Mouse (Mus musculus) CD4-positive, CD25-positive, alpha-beta regulatory T cell, adult 2 months (primary cell): ENCODE results near the gene Gm7168.
"Not testable (repeated sequence)": the region's sequence is repeated elsewhere in the genome, so short reads cannot be mapped to it uniquely, and the experiment has no call there.

ENCODE experiments used
- DNase-seq: peaks from one replicate; pipeline ENCODE4 v3.0.0-alpha.2; 2012; ENCODE audit warnings: low read depth, low spot score

The Gm7168 gene

GRCm38 (mm10) chr17:13948073-13948472 lies at the start of gene Gm7168:
Gm7168 (plus strand) TSS chr17:13948373.
- DNase-seq = not testable (repeated sequence)

GRCm38 (mm10) chr17:13898838-13899237 lies 49.3 kb upstream of the Gm7168 start:
- DNase-seq = no peak

- no peak for DNase-seq
Measured at GRCm38 (mm10) chr17:13899241-13899640, 48.9 kb upstream of the Gm7168 start.

GRCm38 (mm10) chr17:13903793-13904192 lies 44.4 kb upstream of the Gm7168 start:
- peak; percentile 19 for DNase-seq

- no peak for DNase-seq
Measured at GRCm38 (mm10) chr17:13907082-13907481, 41.1 kb upstream of the Gm7168 start.

- no peak for DNase-seq
Measured at GRCm38 (mm10) chr17:13907681-13908080, 40.5 kb upstream of the Gm7168 start.

GRCm38 (mm10) chr17:13913951-13914350 lies 34.2 kb upstream of the Gm7168 start:
- DNase-seq = no peak

- DNase-seq = no peak
Measured at GRCm38 (mm10) chr17:13914531-13914930, 33.6 kb upstream of the Gm7168 start.

GRCm38 (mm10) chr17:13920771-13921170 lies 27.4 kb upstream of the Gm7168 start:
- DNase-seq = no peak

- DNase-seq = no peak
Measured at GRCm38 (mm10) chr17:13923418-13923817, 24.8 kb upstream of the Gm7168 start.

- no peak for DNase-seq
Measured at GRCm38 (mm10) chr17:13924588-13924987, 23.6 kb upstream of the Gm7168 start.

- no peak for DNase-seq
Measured at GRCm38 (mm10) chr17:13925931-13926330, 22.2 kb upstream of the Gm7168 start.

- DNase-seq = no peak
Measured at GRCm38 (mm10) chr17:13930421-13930820, 17.8 kb upstream of the Gm7168 start.

- DNase-seq = not testable (repeated sequence)
Measured at GRCm38 (mm10) chr17:13935364-13935763, 12.8 kb upstream of the Gm7168 start.

GRCm38 (mm10) chr17:13937787-13938186 lies 10.4 kb upstream of the Gm7168 start:
- DNase-seq = no peak

- DNase-seq = no peak
Measured at GRCm38 (mm10) chr17:13938652-13939051, 9.5 kb upstream of the Gm7168 start.

GRCm38 (mm10) chr17:13939231-13939630 lies 8.9 kb upstream of the Gm7168 start:
- DNase-seq = not testable (repeated sequence)

GRCm38 (mm10) chr17:13940487-13940886 lies 7.7 kb upstream of the Gm7168 start:
- DNase-seq = no peak

- DNase-seq = not testable (repeated sequence)
Measured at GRCm38 (mm10) chr17:13951570-13951969, 3.4 kb downstream of the Gm7168 start.

- DNase-seq = not testable (repeated sequence)
Measured at GRCm38 (mm10) chr17:13958129-13958528, 10.0 kb downstream of the Gm7168 start.

- DNase-seq = not testable (repeated sequence)
Measured at GRCm38 (mm10) chr17:13962245-13962644, 14.1 kb downstream of the Gm7168 start.

GRCm38 (mm10) chr17:13965048-13965447 lies 16.9 kb downstream of the Gm7168 start:
- DNase-seq = not testable (repeated sequence)

- DNase-seq = not testable (repeated sequence)
Measured at GRCm38 (mm10) chr17:13969917-13970316, 21.7 kb downstream of the Gm7168 start.

GRCm38 (mm10) chr17:13970796-13971195 lies 22.6 kb downstream of the Gm7168 start:
- not testable (repeated sequence) for DNase-seq
